Mouse (Mus musculus) ovary, postnatal 14 days (tissue): Measurements from ENCODE around the gene Rbm4.
A peak's percentile ranks its signal among the peaks of the same experiment; 100 is the strongest.
"Not testable (repeated sequence)": the region's sequence is repeated elsewhere in the genome, so short reads cannot be mapped to it uniquely, and the experiment has no call there.

Experiments
- DNase-seq: peaks from one replicate; pipeline ENCODE4 v3.0.0; 2022; ENCODE audit warnings: low spot score

The Rbm4 gene

GRCm38 (mm10) chr19:4797846-4798245 lies 4.1 kb upstream of the Rbm4 start:
- DNase-seq = no peak

GRCm38 (mm10) chr19:4795929-4796328 lies 2.2 kb upstream of the Rbm4 start:
- no peak for DNase-seq

- no peak for DNase-seq
Measured at GRCm38 (mm10) chr19:4793281-4793830, 345 bp downstream of the Rbm4 start.

GRCm38 (mm10) chr19:4786313-4786712 lies 7.4 kb downstream of the Rbm4 start:
- DNase-seq = no peak

- no peak for DNase-seq
Measured at GRCm38 (mm10) chr19:4785206-4785605, 8.5 kb downstream of the Rbm4 start.

- DNase-seq = no peak
Measured at GRCm38 (mm10) chr19:4782891-4783290, 10.8 kb downstream of the Rbm4 start.

GRCm38 (mm10) chr19:4772785-4773184 lies 20.9 kb downstream of the Rbm4 start:
- DNase-seq = no peak

- no peak for DNase-seq
Measured at GRCm38 (mm10) chr19:4767507-4768148, 26.1 kb downstream of the Rbm4 start.

- DNase-seq = no peak
Measured at GRCm38 (mm10) chr19:4762876-4763275, 30.8 kb downstream of the Rbm4 start.

- not testable (repeated sequence) for DNase-seq
Measured at GRCm38 (mm10) chr19:4760544-4760943, 33.2 kb downstream of the Rbm4 start.

GRCm38 (mm10) chr19:4756921-4757320 lies 36.8 kb downstream of the Rbm4 start:
- no peak for DNase-seq

GRCm38 (mm10) chr19:4756193-4756911 lies 37.3 kb downstream of the Rbm4 start, which contains the start of gene Rbm4b:
Rbm4b (plus strand) TSS chr19:4756497.
- DNase-seq = peak; percentile 94

- peak; percentile 78 for DNase-seq
Measured at GRCm38 (mm10) chr19:4755565-4756192, 38.0 kb downstream of the Rbm4 start.

GRCm38 (mm10) chr19:4749975-4750374 lies 43.7 kb downstream of the Rbm4 start:
- DNase-seq = no peak

- no peak for DNase-seq
Measured at GRCm38 (mm10) chr19:4748493-4748892, 45.2 kb downstream of the Rbm4 start.

- DNase-seq = no peak
Measured at GRCm38 (mm10) chr19:4747631-4748312, 45.9 kb downstream of the Rbm4 start.

- DNase-seq = no peak
Measured at GRCm38 (mm10) chr19:4746611-4747010, 47.1 kb downstream of the Rbm4 start.

- no peak for DNase-seq
Measured at GRCm38 (mm10) chr19:4745681-4746080, 48.0 kb downstream of the Rbm4 start.

GRCm38 (mm10) chr19:4745057-4745456 lies 48.6 kb downstream of the Rbm4 start:
- DNase-seq = peak; percentile 27

GRCm38 (mm10) chr19:4744026-4744425 lies 49.7 kb downstream of the Rbm4 start:
- DNase-seq = no peak

GRCm38 (mm10) chr19:4743524-4743923 lies 50.2 kb downstream of the Rbm4 start:
- peak; percentile 31 for DNase-seq

- no peak for DNase-seq
Measured at GRCm38 (mm10) chr19:4742229-4742628, 51.5 kb downstream of the Rbm4 start.
